Mouse (Mus musculus) forebrain, postnatal 0 days (tissue): Measurements from ENCODE around the gene Agmo. TPM values are rescaled to one million over a fixed set of nuclear protein-coding genes. Genes with fewer than 3 reads are reported as not detected.
A peak's percentile ranks its signal among the peaks of the same experiment; 100 is the strongest.

ENCODE experiments used
- ATAC-seq: fragments of 200-750 bp; cut with Nextera tagmentation; 2 replicates; pipeline ENCODE4 v1.8.0; 2017; ENCODE audit warnings: mild to moderate bottlenecking, moderate library complexity
- DNase-seq: peaks from one replicate; pipeline ENCODE4 v3.0.0-alpha.2; 2015
- H3K27ac ChIP-seq: fragments of 300-500 bp; sonication (generic); 2 replicates; pipeline ENCODE4 v1.5.1; 2014; ENCODE audit warnings: low read depth, mild to moderate bottlenecking, antibody characterized with exemption, low read length, moderate library complexity, mixed read lengths
- H3K27me3 ChIP-seq: fragments of 300-500 bp; sonication (generic); 2 replicates; pipeline ENCODE4 v1.6.1; 2014; ENCODE audit warnings: mild to moderate bottlenecking, low read length, mixed read lengths; ENCODE audit not compliant: insufficient read depth
- H3K36me3 ChIP-seq: fragments of 300-500 bp; sonication (generic); 2 replicates; pipeline ENCODE4 v1.6.1; 2014; ENCODE audit warnings: mild to moderate bottlenecking, moderate library complexity; ENCODE audit not compliant: insufficient read depth
- H3K4me1 ChIP-seq: fragments of 300-500 bp; sonication (generic); 2 replicates; pipeline ENCODE4 v1.6.1; 2014; ENCODE audit warnings: antibody characterized with exemption; ENCODE audit not compliant: insufficient read depth
- H3K4me2 ChIP-seq: fragments of 300-500 bp; sonication (generic); 2 replicates; pipeline ENCODE4 v1.6.1; 2014; ENCODE audit warnings: low read depth, mild to moderate bottlenecking, moderate library complexity
- H3K4me3 ChIP-seq: fragments of 300-500 bp; sonication (generic); 2 replicates; pipeline ENCODE4 v1.5.1; 2014; ENCODE audit warnings: low read depth, low read length, mixed read lengths
- H3K9ac ChIP-seq: fragments of 300-500 bp; sonication (generic); 2 replicates; pipeline ENCODE4 v1.6.1; 2014; ENCODE audit warnings: mild to moderate bottlenecking
- H3K9me3 ChIP-seq: fragments of 300-500 bp; sonication (generic); 2 replicates; pipeline ENCODE4 v1.6.1; 2016; ENCODE audit warnings: low read length
- CTCF ChIP-seq: sonication (generic); IDR thresholded peaks from 2 replicates; pipeline ENCODE4 v1.5.1; 2016; ENCODE audit warnings: antibody characterized with exemption, control low read depth, low read depth
- WGBS: fragments of 180-500 bp; shearing (Covaris S2); extraction: QIAGEN DNeasy Blood & Tissue Kit; methylation state at CpG from one replicate; pipeline ENCODE4 v1.1.7; 2014; 5-methylcytosine and 5-hydroxymethylcytosine counted together
- polyA plus RNA-seq: library from polyadenylated mRNA; unstranded; fragments of >200 nt; fragmentation: Nextera tagmentation; extraction: Ambion mirVana; gene quantifications from 2 replicates; pipeline ENCODE4 v1.2.1, GENCODE M21; 2015
- total RNA-seq: library from RNA; depleted of rRNA; stranded (reverse); fragments of >200 nt; gene quantifications from 2 replicates; pipeline ENCODE4 v1.2.3, GENCODE M21; 2014

The Agmo gene
- total and polyA plus RNA-seq, 2 experiments from 2014 or later = 1.6 to 2.1 TPM

DNA sequence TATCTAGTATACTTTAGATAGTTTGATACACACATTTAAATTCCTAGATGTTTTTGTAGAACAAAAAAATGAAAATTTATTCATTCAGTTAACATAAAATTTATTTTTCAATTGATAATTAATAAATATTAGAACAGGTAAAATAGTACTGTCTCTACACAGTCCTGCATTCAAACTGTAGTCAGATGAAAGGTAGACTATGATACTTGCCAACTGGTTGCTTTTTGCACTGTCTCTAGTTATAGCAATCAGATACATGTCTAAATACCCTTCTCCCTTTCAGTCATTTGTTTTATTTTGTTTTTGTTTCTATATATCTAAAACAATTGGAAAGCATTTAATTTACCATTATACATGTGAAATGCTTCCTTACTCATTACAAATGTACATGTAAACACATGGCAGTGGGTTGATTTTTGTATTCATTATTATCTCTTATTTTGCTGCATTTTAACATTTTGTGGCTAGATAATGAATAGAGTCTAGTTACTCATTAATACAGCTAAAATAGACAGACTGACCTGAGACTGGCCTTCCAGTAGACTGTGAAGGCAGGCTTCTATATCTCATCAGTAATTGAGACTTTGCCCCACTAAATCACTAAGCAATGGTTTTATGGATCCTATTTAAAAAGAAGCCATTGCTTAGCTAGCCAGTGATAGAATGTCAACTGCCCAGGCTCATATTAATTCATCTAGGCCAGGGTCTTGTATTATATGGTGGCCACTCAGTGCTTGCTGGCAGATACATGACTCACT, 18.5 kb downstream of the Agmo start:
- no peak for TF ChIP-seq CTCF

DNA sequence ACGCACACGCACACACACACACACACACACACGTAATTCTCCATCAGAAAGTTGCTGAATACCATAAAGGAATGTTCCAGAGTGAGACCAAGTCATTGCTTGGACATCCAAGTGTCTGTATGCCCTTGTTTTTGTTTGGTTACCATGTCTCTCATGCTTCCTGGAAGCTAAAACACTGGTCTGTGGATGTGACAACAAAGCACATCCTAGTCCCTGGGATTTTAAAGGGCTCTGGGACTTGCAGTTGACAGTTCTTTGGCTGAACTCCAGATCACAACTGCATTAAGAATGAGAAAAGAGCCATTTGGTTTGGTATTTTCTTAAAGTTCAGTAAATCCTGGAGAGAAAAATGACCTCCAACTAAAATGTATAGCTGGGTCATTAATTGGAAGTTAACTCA, 22.2 kb downstream of the Agmo start:
- 79% methylated on average over 3 of the region's 3 CpGs for WGBS

More for the DNA sequence above, 18.5 kb downstream of the Agmo start:
- Histone ChIP-seq H3K9ac (no peak overlapping the region), H3K36me3 (no peaks in the 10 kb centered on the region), H3K4me1 (no peaks in the 10 kb centered on the region), H3K27ac (no peak overlapping the region), H3K27me3 (no peaks in the 10 kb centered on the region), H3K4me3 (no peak overlapping the region), H3K9me3 (no peaks in the 10 kb centered on the region), H3K4me2 (no peak overlapping the region)
- ATAC-seq (no peak), DNase-seq (no peak)

DNA sequence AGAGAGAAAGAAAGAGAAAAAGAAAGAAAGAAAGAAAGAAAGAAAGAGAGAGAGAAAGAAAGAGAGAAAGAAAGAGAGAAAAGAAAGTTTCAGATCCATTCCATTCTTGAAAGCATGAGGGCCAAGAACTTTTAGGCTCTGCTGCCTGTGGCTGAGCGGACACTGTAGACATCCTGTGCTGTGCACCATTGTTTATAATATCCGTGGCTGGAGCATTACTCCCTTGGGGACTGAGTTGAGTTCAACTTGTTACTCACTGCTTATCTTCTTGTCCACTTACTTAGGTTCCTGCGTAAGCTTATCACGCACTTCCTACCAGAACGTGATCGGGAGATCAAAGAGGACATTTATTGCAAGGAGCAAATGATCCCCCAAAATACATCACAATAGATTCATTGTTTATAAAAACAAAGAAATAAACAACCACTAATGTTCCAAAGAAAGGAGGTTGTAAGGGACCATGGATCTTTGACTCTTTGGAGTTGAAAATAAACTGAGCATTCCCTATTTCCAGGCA, 27.3 kb downstream of the Agmo start:
- Histone ChIP-seq H3K4me3 (no peak overlapping the region), H3K27ac (no peak overlapping the region), H3K4me2 (no peak overlapping the region), H3K9ac (no peak overlapping the region), H3K4me1 (no peaks in the 10 kb centered on the region), H3K27me3 (no peaks in the 10 kb centered on the region), H3K9me3 (no peaks in the 10 kb centered on the region), H3K36me3 (no peaks in the 10 kb centered on the region)
- no peak for TF ChIP-seq CTCF
- 66% methylated on average over 6 of the region's 6 CpGs for WGBS
- DNase-seq (no peak), ATAC-seq (no peak)

More for the DNA sequence above, 22.2 kb downstream of the Agmo start:
- Histone ChIP-seq H3K9me3 (no peaks in the 10 kb centered on the region), H3K4me1 (no peaks in the 10 kb centered on the region), H3K4me3 (no peak overlapping the region), H3K27ac (no peak overlapping the region), H3K9ac (no peak overlapping the region), H3K36me3 (no peaks in the 10 kb centered on the region), H3K27me3 (no peaks in the 10 kb centered on the region), H3K4me2 (no peak overlapping the region)
- no peak for DNase-seq
- no peak for TF ChIP-seq CTCF
- ATAC-seq = no peak

DNA sequence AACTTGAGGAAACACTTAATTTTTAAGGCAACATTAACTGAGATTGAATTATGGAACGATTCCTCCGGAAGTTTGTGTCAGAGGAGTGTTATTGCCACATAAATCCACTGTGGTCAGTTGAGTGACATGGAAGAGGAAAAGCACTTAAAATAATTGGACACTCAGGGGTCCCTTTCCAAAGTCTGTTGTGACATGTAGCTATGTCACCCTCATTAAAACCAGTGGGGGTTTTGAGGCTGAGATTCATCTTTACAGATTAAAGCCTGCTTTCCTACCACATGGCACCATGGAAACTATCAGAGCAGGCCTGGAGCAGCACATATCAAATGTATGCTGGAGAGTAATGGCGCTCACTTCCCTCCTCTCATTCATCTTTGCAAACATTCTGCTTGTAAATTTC, 31.2 kb downstream of the Agmo start:
- Histone ChIP-seq H3K4me3 (no peak overlapping the region), H3K27me3 (no peaks in the 10 kb centered on the region), H3K27ac (no peak overlapping the region), H3K9me3 (no peaks in the 10 kb centered on the region), H3K9ac (no peak overlapping the region), H3K4me1 (no peaks in the 10 kb centered on the region), H3K36me3 (no peaks in the 10 kb centered on the region), H3K4me2 (no peak overlapping the region)
- peak; percentile 47 for ATAC-seq
- no peak for TF ChIP-seq CTCF
- WGBS = 68% methylated on average over 3 of the region's 3 CpGs
- DNase-seq = no peak

DNA sequence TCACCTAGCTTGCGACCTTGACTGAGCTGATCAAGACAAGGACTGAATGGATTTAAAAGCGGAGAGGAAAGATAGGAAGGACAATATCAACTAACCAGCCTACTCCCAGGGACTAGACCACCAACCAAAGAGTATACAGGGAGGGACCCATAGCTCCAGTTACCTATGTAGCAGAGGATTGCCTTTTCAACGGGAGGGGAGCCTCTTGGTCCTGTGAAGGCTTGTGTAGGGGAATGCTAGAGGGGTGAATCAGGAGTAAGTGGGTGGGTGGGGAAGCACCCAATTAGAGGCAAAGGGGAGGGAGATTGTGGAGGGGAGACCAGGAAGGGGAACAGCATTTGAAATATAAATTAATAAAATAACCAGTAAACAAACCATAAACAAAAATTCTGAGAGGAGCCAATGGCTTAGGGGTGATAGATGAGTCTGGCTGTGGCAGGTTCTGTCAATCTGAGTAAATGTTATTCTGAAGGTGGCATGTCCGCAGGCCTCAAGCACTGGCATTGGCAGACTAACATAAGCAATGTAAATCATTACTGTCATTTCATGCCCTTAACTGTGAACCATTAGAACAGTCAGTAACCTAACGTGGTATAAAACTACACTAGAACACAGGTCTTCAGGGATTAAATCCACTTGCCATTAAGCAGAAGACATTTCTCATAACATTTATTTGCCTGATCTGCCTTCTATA, 32.7 kb downstream of the Agmo start:
- H3K9me3 ChIP-seq = no peaks in the 10 kb centered on the region
- no peak overlapping the region for H3K9ac ChIP-seq
- 85% methylated on average over 5 of the region's 5 CpGs for WGBS
- H3K4me3 ChIP-seq = no peak overlapping the region
- no peaks in the 10 kb centered on the region for H3K27me3 ChIP-seq
- no peak for DNase-seq
- H3K4me1 ChIP-seq = no peaks in the 10 kb centered on the region
- H3K36me3 ChIP-seq = no peaks in the 10 kb centered on the region
- no peak for ATAC-seq
- H3K27ac ChIP-seq = no peak overlapping the region
- no peak overlapping the region for H3K4me2 ChIP-seq
- no peak for TF ChIP-seq CTCF

DNA sequence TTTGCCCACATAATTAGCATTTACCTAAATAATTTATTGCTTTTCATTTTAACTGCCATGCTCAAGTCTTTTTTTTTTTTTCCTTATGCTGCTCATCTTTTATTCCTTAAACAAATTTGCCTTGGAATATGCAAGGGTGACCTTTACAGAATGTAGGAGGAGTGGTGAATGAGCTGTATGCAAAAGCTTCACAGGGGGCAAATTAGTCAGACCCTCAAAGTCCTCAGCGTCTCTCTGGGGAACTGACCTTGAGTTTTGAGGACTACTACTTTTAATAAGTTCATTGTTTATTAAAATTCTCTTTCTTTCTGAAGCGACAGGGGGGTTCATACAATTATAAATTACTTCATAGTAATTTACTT, 33.2 kb downstream of the Agmo start:
- H3K4me3 ChIP-seq = no peak overlapping the region
- no peak overlapping the region for H3K4me2 ChIP-seq
- no peaks in the 10 kb centered on the region for H3K4me1 ChIP-seq
- H3K27me3 ChIP-seq = no peaks in the 10 kb centered on the region
- H3K9ac ChIP-seq = no peak overlapping the region
- H3K36me3 ChIP-seq = no peaks in the 10 kb centered on the region
- 45% methylated on average over 2 of the region's 2 CpGs for WGBS
- no peak for TF ChIP-seq CTCF
- no peak overlapping the region for H3K27ac ChIP-seq
- no peak for ATAC-seq
- no peak for DNase-seq
- no peaks in the 10 kb centered on the region for H3K9me3 ChIP-seq

DNA sequence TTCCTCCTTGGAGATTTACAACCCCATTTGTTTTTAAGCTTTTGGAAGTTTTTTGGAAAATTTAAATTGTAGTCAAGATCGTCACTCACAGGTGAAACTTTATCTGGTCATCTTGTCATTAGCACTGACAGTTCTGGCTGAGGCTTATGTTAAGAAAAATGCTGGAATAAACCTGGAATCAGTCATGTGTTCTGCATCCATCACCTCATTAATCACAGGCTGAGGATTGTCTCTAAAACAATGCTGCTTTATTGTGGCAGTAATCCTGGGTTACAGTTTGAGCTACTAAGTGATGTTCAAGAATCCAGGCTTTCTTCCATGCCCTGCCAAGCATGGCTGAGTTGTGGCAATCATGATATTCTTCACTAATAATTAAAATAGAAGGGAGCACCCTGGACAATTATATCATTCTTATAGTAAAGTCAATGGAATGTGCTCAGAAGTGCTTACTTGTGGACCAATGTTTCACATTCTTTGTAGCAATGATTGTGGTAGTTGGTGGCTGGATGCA, 65.6 kb downstream of the Agmo start:
- no peak overlapping the region for H3K4me2 ChIP-seq
- no peak overlapping the region for H3K27ac ChIP-seq
- no peaks in the 10 kb centered on the region for H3K27me3 ChIP-seq
- no peaks in the 10 kb centered on the region for H3K36me3 ChIP-seq
- no peak for TF ChIP-seq CTCF
- ATAC-seq = no peak
- no peak overlapping the region for H3K9ac ChIP-seq
- H3K4me1 ChIP-seq = no peaks in the 10 kb centered on the region
- no peaks in the 10 kb centered on the region for H3K9me3 ChIP-seq
- no peak overlapping the region for H3K4me3 ChIP-seq
- WGBS = 76% methylated on average over 1 of the region's 1 CpGs
- no peak for DNase-seq
